Mouse (Mus musculus) olfactory bulb, adult 2 months (tissue): ENCODE results near the gene Ager.

ENCODE experiments used
- CTCF ChIP-seq: fragments of 200-500 bp; IDR thresholded peaks from 2 replicates; pipeline ENCODE4 v1.5.1; 2012; ENCODE audit warnings: low read depth, mild to moderate bottlenecking, low read length, moderate library complexity; ENCODE audit not compliant: insufficient read depth
- POLR2A ChIP-seq: fragments of 200-500 bp; IDR thresholded peaks from 2 replicates; pipeline ENCODE4 v1.6.1; 2012; ENCODE audit warnings: mild to moderate bottlenecking, low read depth, low read length, moderate library complexity; ENCODE audit not compliant: insufficient read depth

GRCm38 (mm10) chr17:34589206-34589605, 8.5 kb upstream of the Ager start:
- TF ChIP-seq CTCF (no peak), POLR2A (no peak)
